Mouse (Mus musculus): ENCODE measurements at regions not wholly inside any gene's neighbourhood (a gene's known extent, or its start where the extent isn't known, plus 50 kb on each side); places are given as distances from the start of the nearest gene placed in this dataset.

- no peak for DNase-seq (ENCODE audit: low spot score)
Measured at GRCm38 (mm10) chr15:7574811-7575210, 176.6 kb upstream of the Egflam start.

- no peak for DNase-seq (ENCODE audit: low spot score)
Measured at GRCm38 (mm10) chr15:7578439-7578838, 180.2 kb upstream of the Egflam start.

DNA sequence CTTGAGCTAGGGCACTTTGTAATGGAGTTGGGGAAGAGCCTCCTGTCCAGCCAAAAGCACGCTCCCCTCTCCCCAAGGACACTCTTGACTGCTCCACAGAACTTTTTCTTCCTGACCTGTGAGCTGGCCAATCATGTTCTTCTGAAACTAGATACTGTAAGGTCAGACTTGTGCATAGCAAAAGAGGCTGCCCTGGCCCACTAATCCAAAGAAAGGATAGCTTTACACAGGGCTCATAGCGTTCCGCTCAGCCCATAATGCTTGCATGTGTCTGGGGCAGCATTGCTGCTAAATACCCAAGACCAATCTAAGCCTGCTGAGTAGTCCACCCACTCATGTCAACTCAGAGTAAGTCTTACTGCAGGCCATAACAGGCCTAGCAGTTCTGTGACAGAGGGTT is 189.0 kb upstream of the Egflam start:
- no peak for DNase-seq (ENCODE audit: low spot score)

DNA sequence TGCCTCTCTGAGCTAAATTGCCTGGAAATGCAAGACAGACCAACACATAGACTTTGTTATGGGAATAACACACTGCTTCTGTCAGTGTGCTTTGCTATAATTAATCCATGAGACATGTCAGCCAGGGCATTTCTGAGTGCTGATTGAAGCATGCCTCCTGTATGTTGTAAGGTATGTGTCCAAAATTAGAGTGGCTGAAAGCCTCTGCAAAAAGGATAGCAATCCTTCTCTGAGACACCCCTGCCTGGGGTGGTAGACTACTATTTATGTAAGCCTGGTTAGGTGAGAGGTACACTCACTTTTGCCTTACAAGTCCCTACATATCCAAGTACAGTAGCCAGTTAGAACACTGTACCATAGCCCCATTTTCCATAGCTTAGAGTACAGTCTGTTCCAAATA is 193.3 kb upstream of the Egflam start:
- no peak for DNase-seq (ENCODE audit: low spot score)

- no peak for DNase-seq (ENCODE audit: low spot score)
Measured at GRCm38 (mm10) chr15:7597335-7597734, 199.1 kb upstream of the Egflam start.

DNA sequence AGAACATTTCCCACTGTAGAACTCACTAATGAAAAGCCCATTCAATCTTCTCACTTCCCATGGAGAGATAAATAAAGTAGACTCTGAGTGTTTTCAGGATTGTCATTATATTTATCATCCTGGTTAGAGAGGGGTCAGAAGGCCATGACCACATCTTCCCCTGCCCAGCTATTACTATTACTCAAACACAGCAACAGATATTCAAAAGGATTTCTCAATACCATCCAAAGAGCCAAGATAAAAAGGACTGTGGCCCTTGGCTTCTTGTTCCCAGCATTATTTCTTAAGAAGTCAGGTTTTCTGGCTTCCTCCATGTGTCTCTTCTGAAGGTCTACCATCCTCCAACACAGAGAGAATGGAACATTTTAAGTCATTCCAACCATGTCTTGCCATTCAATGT is 199.6 kb upstream of the Egflam start:
- DNase-seq (ENCODE audit: low spot score), result no peak

- no peak for DNase-seq (ENCODE audit: low spot score)
Measured at GRCm38 (mm10) chr15:7601540-7601939, 203.3 kb upstream of the Egflam start.

DNA sequence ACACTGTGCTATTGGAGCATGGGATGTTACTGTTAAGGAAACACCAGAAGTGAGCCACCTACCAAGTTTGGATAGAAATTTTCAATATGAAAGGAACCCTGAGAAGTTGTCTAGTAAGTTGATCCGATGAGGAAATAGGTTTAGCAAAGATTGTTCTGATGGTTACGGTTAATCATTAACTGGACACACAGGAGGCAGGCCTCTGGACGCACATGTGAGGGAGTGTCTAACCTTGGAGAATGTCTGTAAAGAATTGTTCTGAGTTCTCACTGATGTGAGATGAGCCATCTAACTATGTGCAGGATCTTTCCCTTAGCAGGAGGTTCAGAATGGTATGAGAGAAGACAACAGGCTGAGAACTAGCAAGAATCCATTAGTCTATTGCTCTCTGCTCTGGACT is 205.8 kb upstream of the Gdnf start:
- DNase-seq (ENCODE audit: low spot score), result no peak

- no peak for DNase-seq (ENCODE audit: low spot score)
Measured at GRCm38 (mm10) chr15:7617954-7618353, 192.7 kb upstream of the Gdnf start.

DNA sequence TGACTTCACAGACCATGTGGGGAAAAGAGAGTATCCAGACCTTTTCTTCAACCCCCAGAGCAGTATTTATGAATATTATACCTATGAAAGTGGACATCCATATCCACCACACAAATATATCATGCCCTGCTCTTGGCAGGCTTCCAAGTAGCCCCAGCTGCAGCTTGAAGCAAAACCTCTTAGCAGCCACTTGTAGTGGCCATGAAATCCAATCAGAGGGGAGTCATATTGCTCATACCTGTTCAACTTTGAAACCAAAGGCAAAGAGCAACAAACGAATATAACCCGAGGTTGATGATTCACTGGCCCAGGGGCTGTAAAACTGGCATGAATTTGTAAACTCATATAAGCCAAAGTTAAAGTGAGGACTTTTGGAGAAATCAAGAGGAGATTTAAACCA is 187.6 kb upstream of the Gdnf start:
- no peak for DNase-seq (ENCODE audit: low spot score)

GRCm38 (mm10) chr15:7624689-7625472 is 185.8 kb upstream of the Gdnf start:
- no peak for DNase-seq (ENCODE audit: low spot score)

- no peak for DNase-seq (ENCODE audit: low spot score)
Measured at GRCm38 (mm10) chr15:7629826-7630225, 180.8 kb upstream of the Gdnf start.

DNA sequence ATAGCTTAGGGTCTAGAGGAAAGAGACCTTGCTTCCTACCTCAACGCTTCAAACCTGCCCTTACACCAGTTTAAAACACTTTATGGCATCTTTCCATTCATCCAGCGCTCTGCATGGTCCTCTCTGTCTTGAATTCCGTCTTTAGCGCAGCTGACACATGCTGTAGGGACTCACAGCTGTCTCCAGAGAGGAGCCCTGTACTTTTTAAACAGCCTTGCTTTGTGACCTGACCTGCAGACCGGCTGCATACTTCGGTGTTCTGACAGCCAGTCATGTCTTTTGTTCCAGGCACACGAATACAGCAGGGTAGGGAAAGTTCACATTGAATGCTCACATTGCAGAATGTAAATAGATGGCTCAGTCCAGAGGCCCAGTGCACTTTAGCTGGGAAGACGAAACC is 175.4 kb upstream of the Gdnf start:
- DNase-seq (ENCODE audit: low spot score), result no peak

DNA sequence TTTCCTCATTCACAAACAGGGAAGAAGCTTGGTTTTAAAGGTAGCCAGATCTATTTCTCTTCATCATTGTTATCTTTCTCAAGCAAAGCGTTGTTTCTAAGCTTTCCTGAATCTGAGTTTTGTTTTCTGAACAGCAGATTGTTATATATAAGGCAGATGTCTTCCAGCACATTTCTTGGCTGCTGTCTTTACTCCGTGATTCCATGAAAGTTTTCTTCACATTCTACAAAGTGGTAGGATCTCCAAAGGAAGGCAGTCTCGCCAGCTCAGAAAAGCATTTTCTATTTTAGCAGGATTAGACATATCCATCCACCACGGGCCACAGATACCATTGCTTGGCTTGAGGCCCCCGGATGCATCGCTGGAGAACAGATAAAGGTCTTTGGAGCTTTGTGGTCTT is 171.2 kb upstream of the Gdnf start:
- no peak for DNase-seq (ENCODE audit: low spot score)

DNA sequence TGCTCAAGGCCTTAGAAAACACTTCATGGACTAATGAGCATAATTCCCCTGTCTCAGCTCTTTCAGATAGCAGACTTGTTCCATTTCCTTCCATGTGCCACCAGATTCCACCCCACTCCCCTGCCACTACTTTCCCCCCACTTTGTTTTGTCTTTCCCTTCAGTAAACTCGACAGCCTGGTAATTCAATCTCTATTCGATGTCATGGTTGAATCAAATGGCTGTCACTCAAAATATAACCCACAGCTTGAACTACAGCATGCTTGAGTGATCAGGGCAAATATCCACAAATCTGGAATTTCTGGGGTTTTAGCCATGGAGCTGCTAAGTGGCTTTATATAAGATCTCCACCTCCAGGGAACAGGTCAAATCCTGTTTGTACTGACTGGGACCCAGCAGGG is 168.6 kb upstream of the Gdnf start:
- DNase-seq (ENCODE audit: low spot score), result no peak

DNA sequence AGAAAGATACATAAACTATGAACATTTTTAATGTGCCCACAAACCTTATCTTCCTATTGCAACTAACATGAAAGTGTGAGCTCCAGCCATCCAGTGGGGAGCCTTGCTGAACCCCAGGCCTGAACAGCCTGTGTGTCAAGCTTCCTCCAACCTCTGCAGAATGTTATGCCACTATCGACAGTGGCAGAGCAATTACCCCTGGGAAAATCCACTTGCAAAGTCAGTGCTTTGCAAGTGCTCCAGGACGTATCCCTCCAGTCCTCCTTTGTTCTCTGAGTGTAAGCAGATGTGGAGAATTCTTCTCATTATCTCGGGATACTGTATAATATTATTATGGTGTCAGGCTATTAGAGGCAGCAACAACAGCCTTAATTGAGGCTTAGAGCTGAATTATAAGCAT is 159.9 kb upstream of the Gdnf start:
- DNase-seq (ENCODE audit: low spot score), result no peak

DNA sequence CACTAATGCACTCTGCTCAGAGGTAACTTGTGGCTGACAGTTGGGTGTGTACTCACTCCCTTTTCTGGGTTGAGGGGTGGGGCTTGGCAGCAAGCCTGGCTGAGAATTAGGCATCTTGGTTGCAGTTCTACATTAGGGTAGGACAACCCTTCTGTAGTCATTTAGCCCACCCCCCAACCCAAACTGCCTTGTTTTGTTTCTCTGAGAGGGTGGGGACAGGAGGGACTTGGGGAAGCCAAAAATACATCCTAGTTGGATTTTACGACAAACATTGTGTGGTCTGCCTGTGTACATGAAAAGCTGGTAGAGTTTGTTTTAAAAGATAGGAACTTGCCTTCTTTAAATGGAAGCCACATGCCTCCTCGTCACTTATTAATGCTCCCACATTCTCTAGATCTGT is 146.8 kb upstream of the Gdnf start:
- no peak for DNase-seq (ENCODE audit: low spot score)

DNA sequence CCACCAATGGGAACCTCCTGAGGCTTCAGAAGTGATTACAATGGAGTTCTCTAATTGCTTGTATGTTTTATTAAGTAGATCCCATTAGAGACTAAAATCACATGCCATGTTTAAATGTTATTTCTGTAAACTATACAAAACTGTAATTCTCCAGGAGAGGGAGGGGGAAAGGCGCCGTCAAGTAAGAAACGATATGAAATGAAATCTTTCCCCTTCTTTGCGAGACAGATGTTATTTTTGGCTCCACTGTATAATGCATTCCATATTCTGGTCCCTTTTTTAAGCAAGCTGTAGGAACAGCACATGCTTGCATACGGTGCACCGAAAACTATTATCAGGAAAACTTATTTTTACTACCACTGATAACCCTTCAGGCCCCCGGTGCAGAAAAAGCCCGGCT is 141.0 kb upstream of the Gdnf start:
- DNase-seq (ENCODE audit: low spot score), result no peak

DNA sequence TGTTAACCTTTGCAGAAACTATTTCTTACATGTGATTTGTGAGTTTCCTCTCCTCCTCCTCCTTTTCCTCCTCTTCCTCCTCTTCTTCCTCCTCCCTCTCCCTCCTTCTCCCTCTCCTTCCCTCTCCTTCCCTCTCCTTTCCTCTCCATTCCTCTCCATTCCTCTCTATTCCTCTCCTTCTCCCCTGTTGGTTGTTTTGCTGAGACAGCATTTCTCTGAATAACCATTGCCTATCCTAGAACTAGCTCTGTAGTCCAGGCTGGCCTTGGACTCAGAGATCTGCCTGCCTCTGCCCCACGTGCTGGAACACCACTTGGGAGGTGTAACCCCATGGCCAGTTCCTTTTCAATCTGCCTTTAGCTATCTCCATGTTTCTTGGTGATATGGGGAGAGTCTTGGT is 133.7 kb upstream of the Gdnf start:
- no peak for DNase-seq (ENCODE audit: low spot score)

GRCm38 (mm10) chr15:7678711-7679110 is 131.9 kb upstream of the Gdnf start:
- DNase-seq (ENCODE audit: low spot score), result no peak

DNA sequence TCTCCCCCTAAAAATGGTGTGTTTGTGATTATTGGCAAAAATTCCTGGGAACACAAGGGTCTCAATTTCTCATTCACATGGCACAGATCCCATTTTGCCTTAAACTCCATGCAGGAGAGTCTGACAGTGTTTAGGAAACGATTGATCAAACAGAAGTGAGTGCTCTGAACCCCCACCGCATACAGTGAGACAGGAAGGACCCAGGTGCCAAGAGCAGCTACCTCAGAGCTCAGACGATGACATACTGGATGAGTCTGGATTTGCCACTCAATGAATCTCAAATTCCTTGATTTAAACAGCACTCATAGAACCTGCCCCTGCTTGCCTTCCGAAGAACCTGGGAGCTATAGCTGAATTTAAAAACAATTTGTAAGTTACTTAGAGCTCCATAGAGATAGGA is 129.6 kb upstream of the Gdnf start:
- no peak for DNase-seq (ENCODE audit: low spot score)

GRCm38 (mm10) chr15:7683235-7683974 is 127.2 kb upstream of the Gdnf start:
- DNase-seq (ENCODE audit: low spot score), result no peak

DNA sequence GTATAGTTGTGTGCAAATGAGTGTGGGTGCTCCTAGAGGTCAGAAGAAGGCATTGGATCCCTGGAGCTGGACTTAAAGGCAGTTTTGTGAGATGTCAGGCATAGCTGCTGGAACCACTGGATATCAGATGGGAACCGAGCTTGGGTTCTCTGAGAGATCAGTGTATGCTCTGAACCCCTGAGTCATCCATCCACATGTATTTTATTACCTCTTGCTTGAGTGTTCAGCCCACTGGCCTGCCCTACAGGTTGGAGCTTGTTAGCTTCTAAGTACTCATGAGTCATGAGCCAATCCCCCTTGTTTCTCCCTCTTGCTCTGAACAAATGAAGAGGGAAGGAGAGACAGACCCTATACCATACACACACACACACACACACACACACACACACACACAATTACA is 119.4 kb upstream of the Gdnf start:
- DNase-seq (ENCODE audit: low spot score), result no peak

DNA sequence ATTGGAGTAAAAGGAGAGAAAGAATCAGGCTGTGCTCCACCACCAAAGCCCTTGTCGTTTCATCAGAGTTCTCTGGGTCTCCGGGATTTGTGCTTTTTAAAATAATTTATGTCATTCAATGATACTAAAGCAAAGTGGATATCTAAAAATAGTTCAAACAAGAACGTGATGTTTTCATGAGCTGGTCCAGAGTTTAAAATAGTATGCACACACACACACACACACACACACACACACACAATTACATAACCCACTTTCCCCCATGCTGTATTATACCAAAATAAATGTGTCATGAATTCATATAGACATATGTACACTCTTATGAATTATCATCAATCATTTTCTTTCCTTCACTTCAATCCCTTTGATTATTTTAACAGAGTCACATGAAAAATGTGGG is 118.5 kb upstream of the Gdnf start:
- no peak for DNase-seq (ENCODE audit: low spot score)

Measured in c-Kit-positive CD71-positive TER-119-positive erythroid progenitor cells, embryonic 14.5 days (primary cell).